Mouse (Mus musculus) adrenal gland, postnatal 25 days (tissue): ENCODE measurements around the gene Dnm2. TPM values are rescaled to one million over a fixed set of nuclear protein-coding genes. Genes with fewer than 3 reads are reported as not detected.
"Not testable (repeated sequence)": the region's sequence is repeated elsewhere in the genome, so short reads cannot be mapped to it uniquely, and the experiment has no call there.

Source experiments
- DNase-seq: peaks from one replicate; pipeline ENCODE4 v3.0.0; 2021; ENCODE audit warnings: mixed read lengths
- total RNA-seq: library from RNA; stranded (reverse); gene quantifications from 2 replicates; pipeline ENCODE4 v1.2.3, GENCODE M21; 2021

Dnm2 gene
- total RNA-seq, 1 experiment from 2014 or later, result 126 TPM

GRCm38 (mm10) chr9:21456246-21456929 is 31.7 kb downstream of the Dnm2 start:
- no peak for DNase-seq

GRCm38 (mm10) chr9:21456930-21457634 is 32.4 kb downstream of the Dnm2 start:
- DNase-seq, result no peak

GRCm38 (mm10) chr9:21458821-21459220 is 34.1 kb downstream of the Dnm2 start:
- no peak for DNase-seq

GRCm38 (mm10) chr9:21460400-21460940 is 35.8 kb downstream of the Dnm2 start:
- DNase-seq, result no peak

GRCm38 (mm10) chr9:21463138-21463590 is 38.5 kb downstream of the Dnm2 start:
- peak; percentile 64 for DNase-seq

GRCm38 (mm10) chr9:21463766-21464564 is 39.3 kb downstream of the Dnm2 start:
- no peak for DNase-seq

GRCm38 (mm10) chr9:21464565-21464928 is 39.8 kb downstream of the Dnm2 start:
- not testable (repeated sequence) for DNase-seq

- peak; percentile 62 for DNase-seq
Observed at GRCm38 (mm10) chr9:21469032-21470024, 44.6 kb downstream of the Dnm2 start.

- no peak for DNase-seq
Observed at GRCm38 (mm10) chr9:21472913-21473312, 48.2 kb downstream of the Dnm2 start.

- DNase-seq, result no peak
Observed at GRCm38 (mm10) chr9:21477707-21478106, 53.0 kb downstream of the Dnm2 start.

GRCm38 (mm10) chr9:21484065-21484464 is 59.4 kb downstream of the Dnm2 start:
- DNase-seq, result no peak

GRCm38 (mm10) chr9:21488246-21488645 is 63.5 kb downstream of the Dnm2 start:
- DNase-seq, result not testable (repeated sequence)

- no peak for DNase-seq
Observed at GRCm38 (mm10) chr9:21490696-21491095, 66.0 kb downstream of the Dnm2 start.

GRCm38 (mm10) chr9:21493907-21494306 is 69.2 kb downstream of the Dnm2 start:
- no peak for DNase-seq

GRCm38 (mm10) chr9:21494726-21495125 is 70.0 kb downstream of the Dnm2 start:
- no peak for DNase-seq

- peak; percentile 37 for DNase-seq
Observed at GRCm38 (mm10) chr9:21496308-21497049, 71.8 kb downstream of the Dnm2 start.

- DNase-seq, result no peak
Observed at GRCm38 (mm10) chr9:21497050-21497542, 72.4 kb downstream of the Dnm2 start.

GRCm38 (mm10) chr9:21497664-21498063 is 73.0 kb downstream of the Dnm2 start:
- no peak for DNase-seq

- no peak for DNase-seq
Observed at GRCm38 (mm10) chr9:21498284-21498902, 73.7 kb downstream of the Dnm2 start.

GRCm38 (mm10) chr9:21503352-21503751 is 78.6 kb downstream of the Dnm2 start:
- DNase-seq, result no peak
